Mouse (Mus musculus) splenic B cell, adult 2 months (primary cell): ENCODE data around the gene Slc2a5.

Source experiments
- DNase-seq: peaks from one replicate; pipeline ENCODE4 v3.0.0-alpha.2; 2011; ENCODE audit warnings: low read depth, low spot score
- H3K27me3 ChIP-seq: 2 replicates; pipeline ENCODE4 v1.6.1; 2012; ENCODE audit warnings: mild to moderate bottlenecking, low read length, moderate library complexity, mixed read lengths; ENCODE audit not compliant: control insufficient read depth, poor library complexity, insufficient read depth, severe bottlenecking
- H3K36me3 ChIP-seq: 2 replicates; pipeline ENCODE4 v1.6.1; 2012; ENCODE audit warnings: mild to moderate bottlenecking, low read length, moderate library complexity, mixed read lengths; ENCODE audit not compliant: control insufficient read depth, poor library complexity, insufficient read depth, severe bottlenecking

The Slc2a5 gene

DNA sequence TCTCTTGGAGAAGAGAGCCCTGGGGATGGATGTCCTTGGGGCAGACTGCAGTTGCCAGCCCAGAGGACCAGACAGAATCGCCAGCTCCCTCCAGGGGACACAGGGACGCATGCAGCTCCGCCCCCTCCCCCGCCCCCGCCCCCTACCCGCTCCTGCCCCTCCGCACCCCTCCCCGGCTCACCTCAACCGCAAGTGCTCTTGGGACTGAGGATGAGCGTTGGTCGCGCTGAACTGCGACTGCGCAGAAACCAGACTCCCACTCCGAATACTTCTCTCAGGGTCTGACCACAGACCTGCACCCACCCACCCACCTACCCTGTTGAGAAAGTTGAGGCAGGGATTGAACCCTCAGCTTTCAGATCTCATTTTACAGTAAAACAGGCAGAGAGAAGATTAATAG lies at the start of gene Slc2a5:
TSS of gene Slc2a5 (plus strand) at position 229 of the 400 bp plus-strand sequence.
- Histone ChIP-seq H3K36me3 (no peaks in the 10 kb centered on the region), H3K27me3 (no peaks in the 10 kb centered on the region)
- no peak for DNase-seq

DNA sequence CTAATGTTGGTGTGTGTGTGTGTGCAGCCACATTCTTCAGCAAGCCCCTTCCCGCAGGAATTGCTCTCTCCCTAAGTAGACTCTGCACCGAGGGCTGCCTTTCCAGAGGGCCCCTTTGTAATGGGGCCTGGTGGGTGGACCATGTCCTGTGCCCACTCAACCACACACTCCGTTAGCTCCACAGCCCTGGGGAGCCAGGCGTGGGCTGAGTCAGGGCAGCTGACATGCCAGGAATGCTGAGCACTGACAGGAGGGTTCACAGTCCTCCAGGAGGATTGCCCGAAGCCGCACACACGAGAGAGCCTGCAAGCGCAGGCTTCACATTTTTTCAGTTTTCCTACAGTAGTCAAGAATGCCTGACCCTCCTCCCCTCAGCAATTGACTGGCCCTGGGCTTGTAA lies 48.9 kb upstream of the Slc2a5 start:
- H3K36me3 ChIP-seq: no peaks in the 10 kb centered on the region
- no peak for DNase-seq

DNA sequence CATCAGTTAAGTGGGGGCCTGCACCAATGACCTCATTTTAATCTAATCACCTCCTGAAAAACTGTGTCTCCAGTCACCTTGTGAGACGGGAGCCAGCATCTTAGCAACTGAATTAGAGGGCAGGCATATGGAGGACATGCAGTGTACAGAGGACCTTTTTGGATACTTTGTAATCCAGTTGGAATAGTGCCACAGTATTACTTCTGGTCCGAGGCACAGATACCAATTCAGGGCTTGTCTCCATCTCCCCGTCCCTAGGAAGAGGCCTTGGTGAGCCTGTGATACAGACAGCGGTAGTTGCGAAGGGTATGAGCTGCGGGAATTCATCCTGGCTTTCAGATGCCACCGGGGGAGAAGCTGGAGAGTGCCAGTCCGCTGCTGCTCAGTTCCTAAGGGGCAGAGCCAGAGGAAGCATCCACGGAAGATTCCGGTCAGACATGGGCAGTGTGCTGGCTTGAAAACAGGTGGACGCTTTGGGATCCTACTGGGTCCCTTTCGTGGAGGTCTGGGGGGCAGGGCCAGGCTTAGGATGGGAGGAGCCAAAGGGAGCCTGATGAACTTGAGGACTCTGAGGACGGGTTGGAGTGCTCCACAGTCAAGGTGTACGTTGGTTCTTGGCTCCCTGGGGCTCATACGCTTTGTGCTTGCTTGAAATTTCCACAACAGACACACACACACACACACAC lies 46.5 kb upstream of the Slc2a5 start:
- DNase-seq: no peak
- Histone ChIP-seq H3K36me3 (no peaks in the 10 kb centered on the region), H3K27me3 (no peaks in the 10 kb centered on the region)

More for the DNA sequence above, 48.9 kb upstream of the Slc2a5 start:
- no peaks in the 10 kb centered on the region for H3K27me3 ChIP-seq

- peak; percentile 78 for DNase-seq
- no peaks in the 10 kb centered on the region for H3K36me3 ChIP-seq
- H3K27me3 ChIP-seq: no peaks in the 10 kb centered on the region
Measured at GRCm38 (mm10) chr4:150073102-150073473, 46.0 kb upstream of the Slc2a5 start.

DNA sequence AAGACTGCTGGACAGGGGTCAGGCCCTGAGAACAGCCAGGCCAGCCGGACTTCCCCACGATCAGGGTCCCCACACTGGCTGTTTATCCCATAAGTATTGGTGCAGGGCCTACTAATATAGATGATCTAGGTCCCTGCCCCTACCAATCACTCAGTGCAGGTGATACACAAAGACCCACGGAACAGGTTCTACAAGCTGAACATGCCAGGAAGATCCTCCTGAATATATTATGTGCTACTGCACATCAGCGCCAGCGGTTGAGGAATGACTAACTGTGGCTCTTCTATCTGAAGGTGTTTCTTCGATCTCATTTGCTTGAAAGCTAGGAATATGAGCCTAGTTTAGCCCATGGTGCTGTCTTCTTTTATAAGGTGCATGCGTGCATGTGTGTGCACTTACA lies 43.7 kb upstream of the Slc2a5 start:
- no peaks in the 10 kb centered on the region for H3K27me3 ChIP-seq
- DNase-seq: no peak

DNA sequence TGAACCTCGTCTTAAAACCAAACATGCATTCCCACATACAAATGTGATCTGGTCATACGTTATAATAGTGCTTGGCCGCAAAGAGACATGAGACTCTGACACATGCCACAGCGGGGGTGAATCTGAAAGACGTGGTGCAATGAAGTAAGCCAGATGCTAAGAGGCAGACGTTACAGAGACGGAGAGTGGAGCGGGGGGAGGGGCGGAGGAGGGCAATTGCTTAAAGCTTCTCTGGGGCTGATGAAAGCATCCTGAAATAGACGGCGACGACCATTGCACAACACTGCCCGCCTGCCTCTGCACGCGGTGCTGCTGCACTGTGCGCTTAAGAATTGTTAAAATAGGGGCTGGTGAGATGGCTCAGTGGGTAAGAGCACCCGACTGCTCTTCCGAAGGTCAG lies 42.9 kb upstream of the Slc2a5 start:
- Histone ChIP-seq H3K27me3 (no peaks in the 10 kb centered on the region), H3K36me3 (no peaks in the 10 kb centered on the region)
- no peak for DNase-seq

More for the DNA sequence above, 43.7 kb upstream of the Slc2a5 start:
- H3K36me3 ChIP-seq: no peaks in the 10 kb centered on the region

- Histone ChIP-seq H3K36me3 (no peaks in the 10 kb centered on the region), H3K27me3 (no peaks in the 10 kb centered on the region)
- no peak for DNase-seq
Measured at GRCm38 (mm10) chr4:150078646-150079045, 40.4 kb upstream of the Slc2a5 start.

GRCm38 (mm10) chr4:150079244-150079643 lies 39.8 kb upstream of the Slc2a5 start:
- Histone ChIP-seq H3K36me3 (no peaks in the 10 kb centered on the region), H3K27me3 (no peaks in the 10 kb centered on the region)
- no peak for DNase-seq

DNA sequence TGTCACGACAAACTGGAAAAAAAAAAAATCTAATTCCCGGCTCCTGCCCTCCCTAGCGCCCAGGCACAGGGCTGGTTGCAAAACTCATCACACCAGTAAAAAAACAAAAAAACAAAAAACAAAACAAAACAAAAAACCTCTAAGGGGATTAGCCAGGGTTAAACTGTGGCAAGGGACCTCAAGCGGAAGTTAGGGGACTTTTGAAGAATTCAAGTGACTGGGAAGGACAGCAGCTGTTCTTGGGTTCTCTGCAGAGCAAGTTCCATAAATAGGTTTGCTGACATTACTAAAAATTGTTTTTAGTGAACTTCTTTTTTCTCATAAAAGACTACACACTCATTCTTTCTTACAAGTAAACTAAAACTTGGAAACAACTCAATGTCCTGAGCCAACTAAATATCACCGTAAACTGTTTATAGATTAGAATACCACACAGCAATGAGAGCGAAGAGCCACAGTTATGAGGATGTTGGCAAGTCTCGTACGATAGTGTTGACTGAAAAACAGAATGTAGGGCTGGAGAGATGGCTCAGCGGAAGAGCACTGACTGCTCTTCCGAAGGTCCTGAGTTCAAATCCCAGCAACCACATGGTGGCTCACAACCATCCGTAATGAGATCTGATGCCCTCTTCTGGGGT lies 38.6 kb upstream of the Slc2a5 start:
- no peak for DNase-seq

GRCm38 (mm10) chr4:150085366-150085765 lies 33.7 kb upstream of the Slc2a5 start:
- H3K27me3 ChIP-seq: no peaks in the 10 kb centered on the region
- DNase-seq: peak; percentile 53
- H3K36me3 ChIP-seq: no peaks in the 10 kb centered on the region

More for the DNA sequence above, 38.6 kb upstream of the Slc2a5 start:
- no peaks in the 10 kb centered on the region for H3K27me3 ChIP-seq
- H3K36me3 ChIP-seq: no peaks in the 10 kb centered on the region

- Histone ChIP-seq H3K36me3 (no peaks in the 10 kb centered on the region), H3K27me3 (no peaks in the 10 kb centered on the region)
- no peak for DNase-seq
Measured at GRCm38 (mm10) chr4:150086841-150087160, 32.3 kb upstream of the Slc2a5 start.

DNA sequence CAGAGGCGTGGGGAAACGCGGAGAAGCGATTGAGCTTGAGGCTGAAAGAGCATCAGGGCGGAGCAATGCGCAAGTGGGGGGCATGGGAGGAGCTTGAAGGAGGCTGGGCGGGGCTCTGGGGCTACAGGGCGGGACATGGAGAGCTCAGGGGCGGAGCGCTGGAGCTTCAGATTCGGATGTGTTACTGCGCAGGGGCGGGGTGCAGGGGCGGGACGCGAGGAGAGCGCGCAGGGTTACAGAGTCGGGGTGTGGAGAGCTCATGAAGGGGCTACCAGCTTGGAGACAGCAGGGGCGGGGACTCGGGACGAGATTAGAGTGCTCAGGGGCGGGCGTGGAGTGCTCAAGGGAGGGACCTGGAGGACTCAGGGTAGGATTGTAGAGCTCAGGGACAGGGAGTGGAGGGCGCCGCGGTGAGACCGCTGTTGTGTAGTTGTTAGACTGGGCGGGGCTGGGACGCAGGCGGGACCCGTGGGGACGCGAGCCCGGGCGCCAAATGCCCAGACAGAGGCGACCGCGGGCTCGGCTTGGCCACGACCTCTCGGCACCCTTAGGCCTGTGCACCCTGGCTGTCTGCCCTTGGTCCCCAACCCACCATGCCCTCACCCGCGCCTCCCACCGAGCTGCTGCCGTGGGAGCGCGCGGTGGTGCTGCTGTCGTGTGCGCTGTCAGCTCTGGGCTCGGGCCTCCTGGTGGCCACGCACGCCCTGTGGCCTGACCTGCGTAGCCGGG lies 31.8 kb upstream of the Slc2a5 start, which contains the start of gene Gpr157:
TSS of gene Gpr157 (plus strand) at position 205 of the 729 bp plus-strand sequence.
- no peaks in the 10 kb centered on the region for H3K36me3 ChIP-seq
- no peaks in the 10 kb centered on the region for H3K27me3 ChIP-seq
- peak; percentile 95 for DNase-seq

GRCm38 (mm10) chr4:150087890-150088530 lies 31.1 kb upstream of the Slc2a5 start:
- no peak for DNase-seq
- H3K27me3 ChIP-seq: no peaks in the 10 kb centered on the region
- H3K36me3 ChIP-seq: no peaks in the 10 kb centered on the region

GRCm38 (mm10) chr4:150089121-150089520 lies 30.0 kb upstream of the Slc2a5 start:
- no peaks in the 10 kb centered on the region; the same call in 1 of the 2 replicates for H3K36me3 ChIP-seq
- DNase-seq: no peak
- H3K27me3 ChIP-seq: no peaks in the 10 kb centered on the region
